Mouse (Mus musculus) liver, embryonic 14.5 days (tissue): ENCODE measurements at regions not wholly inside any gene's neighbourhood (a gene's known extent, or its start where the extent isn't known, plus 50 kb on each side); places are given as distances from the start of the nearest gene placed in this dataset.

ENCODE experiments used
- CTCF ChIP-seq: IDR thresholded peaks from 2 replicates; pipeline ENCODE4 v1.5.1; 2016; ENCODE audit warnings: antibody characterized with exemption, low read depth, control low read depth
- EP300 ChIP-seq: IDR thresholded peaks from 2 replicates; pipeline ENCODE4 v1.6.1; 2016; ENCODE audit warnings: antibody characterized with exemption, low read depth

DNA sequence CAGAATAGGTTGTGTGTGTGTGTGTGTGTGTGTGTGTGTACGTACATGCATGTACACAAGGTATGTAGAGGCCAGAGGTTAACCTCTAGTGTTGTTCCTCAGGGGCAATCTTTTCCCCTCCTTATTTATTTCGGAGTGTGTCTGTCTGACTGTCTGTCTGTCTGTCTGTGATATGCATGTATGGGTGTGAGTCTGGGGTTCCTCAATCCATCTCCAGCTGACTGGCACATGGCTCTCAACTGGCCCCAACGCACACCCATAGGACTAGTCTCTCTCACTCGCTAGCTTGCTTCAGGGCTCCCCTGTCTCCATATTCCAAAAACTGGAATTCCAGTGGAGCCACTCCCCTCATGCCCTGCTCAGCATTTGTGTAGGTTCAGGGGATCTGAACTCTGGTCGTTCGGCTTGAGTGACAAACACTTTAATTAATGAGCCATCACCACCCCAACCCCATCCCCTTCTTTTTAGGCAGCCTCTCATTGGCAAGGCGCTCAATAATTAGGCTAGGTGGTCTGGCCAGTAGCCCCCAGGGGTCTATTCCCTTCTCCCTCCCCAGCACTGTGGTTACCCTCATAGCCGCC lies 200.7 kb upstream of the Klf3 start:
- TF ChIP-seq CTCF (no peak), EP300 (no peak)
